Mouse (Mus musculus): ENCODE results near the gene Trim46. TPM values are rescaled to one million over a fixed set of nuclear protein-coding genes. Genes with fewer than 3 reads are reported as not detected.

Trim46 gene
- polyA plus RNA-seq, 1 experiment from 2014 or later, result 2.7 TPM

DNA sequence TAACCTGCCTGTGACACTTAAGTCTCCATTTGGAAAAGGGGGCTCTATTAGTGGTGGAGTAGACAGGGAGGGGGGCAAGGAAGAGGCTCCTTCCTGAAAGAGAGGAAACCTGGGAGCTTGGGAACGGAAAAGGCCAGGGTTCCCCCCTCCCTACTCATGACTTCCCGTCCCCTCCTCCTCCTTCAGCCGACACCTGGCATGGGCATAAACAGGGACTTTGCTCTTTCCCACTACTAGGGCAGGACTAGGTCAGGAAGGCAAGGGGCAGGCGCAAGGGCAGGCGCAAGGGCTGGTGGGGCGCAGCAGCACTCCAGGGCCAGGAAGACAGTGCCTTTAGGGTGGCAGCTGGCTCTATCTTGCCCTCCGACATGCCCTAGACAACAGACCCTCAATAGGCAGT lies 32.0 kb upstream of the Trim46 start:
- peak; percentile 73 for DNase-seq (ENCODE audit: low spot score)
- H3K4me1 ChIP-seq (replicated peaks; ENCODE audit: control insufficient read depth, insufficient read depth), result peaks cover 11% of the 10 kb centered on the region; the same call in 1 of the 2 replicates
- 52% methylated on average over 7 of the region's 7 CpGs for WGBS

GRCm38 (mm10) chr3:89277281-89278021 lies 31.3 kb upstream of the Trim46 start:
- no peak for TF ChIP-seq CTCF (IDR thresholded peaks at IDR 0.05; ENCODE audit: low read depth)
- TF ChIP-seq EP300 (optimal IDR thresholded peaks at IDR 0.05), result no peak
- Histone ChIP-seq H3K27me3 (ENCODE audit: control insufficient read depth, insufficient read depth, low read length) (no peaks in the 10 kb centered on the region), H3K36me3 (ENCODE audit: control insufficient read depth, insufficient read depth, low read length) (peaks cover under 1% of the 10 kb centered on the region), H3K9me3 (ENCODE audit: control insufficient read depth, low read length) (no peaks in the 10 kb centered on the region), H3K4me2 (replicated peaks; ENCODE audit: low read depth) (peak overlapping the region; percentile 91), H3K4me1 (replicated peaks; ENCODE audit: control insufficient read depth, insufficient read depth) (peaks cover 11% of the 10 kb centered on the region; the same call in 1 of the 2 replicates), H3K27ac (replicated peaks) (peak overlapping the region; percentile 96), H3K9ac (ENCODE audit: low read length) (peak overlapping the region; percentile 89), H3K4me3 (ENCODE audit: low read depth, low read length) (peak overlapping the region; percentile 67)
- peak; percentile 19 for ATAC-seq (ENCODE audit: low FRiP score, low TSS enrichment)
- WGBS, result 23% methylated on average over 14 of the region's 14 CpGs
- DNase-seq (ENCODE audit: low spot score), result peak; percentile 76

More for the DNA sequence above, 32.0 kb upstream of the Trim46 start:
- no peaks in the 10 kb centered on the region; the same call in 1 of the 2 replicates for H3K36me3 ChIP-seq (ENCODE audit: control insufficient read depth, insufficient read depth, low read length)
- H3K9ac ChIP-seq (ENCODE audit: low read length), result peak overlapping the region; percentile 89
- peak; percentile 45 for ATAC-seq (ENCODE audit: low FRiP score, low TSS enrichment)
- peak overlapping the region; percentile 67 for H3K4me3 ChIP-seq (ENCODE audit: low read depth, low read length)
- peak overlapping the region; percentile 96 for H3K27ac ChIP-seq (replicated peaks)
- H3K27me3 ChIP-seq (ENCODE audit: control insufficient read depth, insufficient read depth, low read length), result no peaks in the 10 kb centered on the region
- H3K9me3 ChIP-seq (ENCODE audit: control insufficient read depth, low read length), result no peaks in the 10 kb centered on the region
- peak overlapping the region; percentile 91 for H3K4me2 ChIP-seq (replicated peaks; ENCODE audit: low read depth)
- TF ChIP-seq CTCF (IDR thresholded peaks at IDR 0.05; ENCODE audit: low read depth) (no peak), EP300 (optimal IDR thresholded peaks at IDR 0.05) (no peak)

- WGBS, result 91% methylated on average over 13 of the region's 13 CpGs
- H3K27ac ChIP-seq (replicated peaks), result no peak overlapping the region
- TF ChIP-seq CTCF (IDR thresholded peaks at IDR 0.05; ENCODE audit: low read depth) (no peak), EP300 (optimal IDR thresholded peaks at IDR 0.05) (no peak)
- H3K4me2 ChIP-seq (replicated peaks; ENCODE audit: low read depth), result peak overlapping the region; percentile 91
- no peak overlapping the region for H3K9ac ChIP-seq (ENCODE audit: low read length)
- no peak overlapping the region for H3K4me3 ChIP-seq (ENCODE audit: low read depth, low read length)
- H3K9me3 ChIP-seq (ENCODE audit: control insufficient read depth, low read length), result no peaks in the 10 kb centered on the region
- no peak for DNase-seq (ENCODE audit: low spot score)
- no peak for ATAC-seq (ENCODE audit: low FRiP score, low TSS enrichment)
- peaks cover 9% of the 10 kb centered on the region for H3K36me3 ChIP-seq (ENCODE audit: control insufficient read depth, insufficient read depth, low read length)
- no peaks in the 10 kb centered on the region for H3K27me3 ChIP-seq (ENCODE audit: control insufficient read depth, insufficient read depth, low read length)
- peaks cover 9% of the 10 kb centered on the region; the same call in 1 of the 2 replicates for H3K4me1 ChIP-seq (replicated peaks; ENCODE audit: control insufficient read depth, insufficient read depth)
Observed at GRCm38 (mm10) chr3:89276061-89276460, 30.0 kb upstream of the Trim46 start.

- Histone ChIP-seq H3K9ac (ENCODE audit: low read length) (no peak overlapping the region), H3K36me3 (ENCODE audit: control insufficient read depth, insufficient read depth, low read length) (peaks cover 9% of the 10 kb centered on the region), H3K4me2 (replicated peaks; ENCODE audit: low read depth) (no peak overlapping the region), H3K9me3 (ENCODE audit: control insufficient read depth, low read length) (no peaks in the 10 kb centered on the region), H3K27ac (replicated peaks) (no peak overlapping the region), H3K4me1 (replicated peaks; ENCODE audit: control insufficient read depth, insufficient read depth) (peaks cover 12% of the 10 kb centered on the region), H3K27me3 (ENCODE audit: control insufficient read depth, insufficient read depth, low read length) (no peaks in the 10 kb centered on the region), H3K4me3 (ENCODE audit: low read depth, low read length) (no peak overlapping the region)
- TF ChIP-seq EP300 (optimal IDR thresholded peaks at IDR 0.05) (no peak), CTCF (IDR thresholded peaks at IDR 0.05; ENCODE audit: low read depth) (no peak)
- DNase-seq (ENCODE audit: low spot score) (peak; percentile 38), ATAC-seq (ENCODE audit: low FRiP score, low TSS enrichment) (no peak)
- WGBS, result 60% methylated on average over 6 of the region's 6 CpGs
Observed at GRCm38 (mm10) chr3:89271760-89272159, 25.7 kb upstream of the Trim46 start.

DNA sequence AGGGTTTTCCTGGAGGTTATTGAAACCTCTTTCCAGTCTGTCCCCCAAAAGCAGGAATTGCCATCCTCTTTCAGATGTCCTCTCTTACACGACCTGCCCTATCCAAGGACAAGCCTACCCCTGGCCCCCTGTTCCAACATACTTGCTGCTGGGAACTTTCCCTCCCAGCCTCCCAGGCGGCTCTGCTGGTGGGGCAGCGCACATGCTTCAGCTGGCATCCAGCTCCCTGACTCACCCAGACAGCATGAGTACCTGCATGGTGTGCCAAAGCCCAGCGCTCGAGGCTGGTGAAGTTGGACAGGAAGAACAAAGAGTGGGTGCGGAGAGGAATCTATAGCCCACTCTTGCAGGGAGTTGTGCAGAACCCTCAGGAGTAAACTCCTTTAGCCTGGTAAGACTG lies 24.8 kb upstream of the Trim46 start:
- no peaks in the 10 kb centered on the region for H3K9me3 ChIP-seq (ENCODE audit: control insufficient read depth, low read length)
- H3K36me3 ChIP-seq (ENCODE audit: control insufficient read depth, insufficient read depth, low read length), result peaks cover 9% of the 10 kb centered on the region
- no peak overlapping the region for H3K4me3 ChIP-seq (ENCODE audit: low read depth, low read length)
- no peak for TF ChIP-seq EP300 (optimal IDR thresholded peaks at IDR 0.05)
- TF ChIP-seq CTCF (IDR thresholded peaks at IDR 0.05; ENCODE audit: low read depth), result no peak
- DNase-seq (ENCODE audit: low spot score) (peak; percentile 56), ATAC-seq (ENCODE audit: low FRiP score, low TSS enrichment) (peak; percentile 18; the same call in 1 of the 2 replicates)
- peak overlapping the region; percentile 63; the same call in 1 of the 2 replicates for H3K9ac ChIP-seq (ENCODE audit: low read length)
- peak overlapping the region; percentile 69 for H3K4me2 ChIP-seq (replicated peaks; ENCODE audit: low read depth)
- H3K27me3 ChIP-seq (ENCODE audit: control insufficient read depth, insufficient read depth, low read length), result no peaks in the 10 kb centered on the region
- peak overlapping the region; percentile 82 for H3K27ac ChIP-seq (replicated peaks)
- WGBS, result 45% methylated on average over 6 of the region's 6 CpGs
- peaks cover 12% of the 10 kb centered on the region for H3K4me1 ChIP-seq (replicated peaks; ENCODE audit: control insufficient read depth, insufficient read depth)

All from stomach, postnatal 0 days (tissue).